Mouse (Mus musculus): ENCODE data around the gene Anxa8.

- TF ChIP-seq POLR2A (IDR thresholded peaks at IDR 0.05; ENCODE audit: low read depth, low read length) (no peak), CTCF (conservative IDR thresholded peaks at IDR 0.05; ENCODE audit: insufficient read depth, insufficient read length, low read depth, low read length) (no peak)
Observed at GRCm38 (mm10) chr14:34142915-34143314, 57.1 kb downstream of the Anxa8 start.

All from kidney, adult 2 months (tissue).